Mouse (Mus musculus): ENCODE measurements around the gene Zic5. TPM values are rescaled to one million over a fixed set of nuclear protein-coding genes. Genes with fewer than 3 reads are reported as not detected.

The Zic5 gene
- polyA plus RNA-seq, 1 experiment from 2014 or later = 0.20 TPM

DNA sequence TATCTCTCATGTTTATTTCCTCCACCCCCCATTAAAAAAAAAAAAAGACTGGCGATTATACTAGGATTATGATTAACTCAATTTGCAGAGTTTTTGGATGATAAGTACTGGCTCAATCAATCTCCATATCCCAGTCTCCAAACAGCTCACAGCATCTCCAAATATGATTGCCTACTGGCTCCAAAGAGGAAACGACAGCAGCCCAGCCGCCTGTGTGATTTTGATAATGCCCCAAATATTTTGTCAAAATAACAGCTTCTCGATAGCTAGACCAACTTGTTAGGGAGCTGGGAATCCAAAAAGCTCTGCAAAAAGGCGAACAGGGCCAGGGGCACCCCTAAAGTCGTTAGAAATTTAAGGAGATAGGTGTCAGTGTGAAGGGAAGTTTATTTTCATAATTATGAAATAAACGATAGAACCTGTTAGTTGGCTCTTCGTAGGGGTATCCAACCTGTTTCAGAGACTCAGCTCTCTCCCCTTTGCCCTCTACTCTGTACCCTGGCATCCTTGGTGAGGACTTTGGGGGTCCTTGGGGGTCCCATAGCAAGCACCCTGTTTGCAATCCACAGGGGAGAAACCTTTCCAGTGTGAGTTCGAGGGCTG, 12.6 kb upstream of the Zic5 start:
- H3K4me2 ChIP-seq = no peak overlapping the region
- no peak overlapping the region for H3K9ac ChIP-seq
- no peak for ATAC-seq (ENCODE audit: insufficient number of reproducible peaks, insufficient read depth, low FRiP score, low TSS enrichment, low read depth)
- H3K4me1 ChIP-seq = peaks cover 33% of the 10 kb centered on the region
- no peak overlapping the region for H3K27ac ChIP-seq
- no peaks in the 10 kb centered on the region for H3K36me3 ChIP-seq
- H3K4me3 ChIP-seq = peak overlapping the region; percentile 10; the same call in 1 of the 2 replicates
- H3K27me3 ChIP-seq = peaks cover 94% of the 10 kb centered on the region
- WGBS = 2% methylated on average over 9 of the region's 9 CpGs
- no peaks in the 10 kb centered on the region for H3K9me3 ChIP-seq

DNA sequence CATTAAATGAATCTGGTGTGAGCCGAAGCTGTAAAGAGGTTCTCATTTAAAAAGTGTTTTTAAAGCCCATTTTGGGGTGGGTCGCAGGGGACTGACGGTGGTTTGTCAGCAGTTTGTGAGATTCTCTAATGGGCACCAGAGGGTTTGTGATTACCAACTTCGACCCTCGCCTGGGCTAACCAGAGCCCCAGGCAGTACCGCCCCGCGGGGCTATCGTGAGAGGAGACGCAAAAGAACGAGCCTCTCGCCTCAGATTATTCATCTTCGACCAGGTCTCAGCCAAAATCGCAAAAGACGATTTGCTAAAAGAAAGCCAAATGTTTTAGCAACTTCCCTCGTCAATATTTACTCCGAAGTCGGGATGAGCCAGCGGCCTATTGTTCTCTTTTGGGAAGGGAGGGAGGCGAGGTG, 11.8 kb upstream of the Zic5 start:
- H3K9me3 ChIP-seq = no peaks in the 10 kb centered on the region
- no peaks in the 10 kb centered on the region for H3K36me3 ChIP-seq
- peaks cover 94% of the 10 kb centered on the region for H3K27me3 ChIP-seq
- H3K4me3 ChIP-seq = no peak overlapping the region
- H3K4me1 ChIP-seq = peaks cover 33% of the 10 kb centered on the region
- H3K4me2 ChIP-seq = no peak overlapping the region
- H3K27ac ChIP-seq = no peak overlapping the region
- H3K9ac ChIP-seq = no peak overlapping the region
- no peak for ATAC-seq (ENCODE audit: insufficient number of reproducible peaks, insufficient read depth, low FRiP score, low TSS enrichment, low read depth)
- WGBS = under 1% methylated on average over 20 of the region's 20 CpGs

DNA sequence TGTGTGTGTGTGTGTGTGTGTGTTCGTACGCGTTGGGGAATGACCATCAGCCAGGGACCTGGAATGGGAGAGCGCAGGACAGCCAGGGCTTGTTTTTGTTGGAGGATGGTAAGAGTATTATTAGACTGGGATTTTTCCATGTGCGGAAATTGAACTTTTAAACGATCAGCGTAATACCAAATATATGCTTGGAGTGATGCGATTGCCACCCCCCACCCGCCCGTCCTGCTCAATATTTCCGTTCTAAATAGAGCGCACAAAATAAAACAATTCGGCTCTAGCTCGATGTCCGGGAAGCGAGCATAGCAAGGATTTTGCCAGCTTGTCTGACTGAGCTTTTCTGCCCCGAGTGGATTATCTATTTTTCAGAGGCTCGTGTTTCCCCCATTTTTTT, 11.3 kb upstream of the Zic5 start:
- no peak overlapping the region for H3K27ac ChIP-seq
- WGBS = under 1% methylated on average over 18 of the region's 18 CpGs
- peaks cover 94% of the 10 kb centered on the region for H3K27me3 ChIP-seq
- no peak for ATAC-seq (ENCODE audit: insufficient number of reproducible peaks, insufficient read depth, low FRiP score, low TSS enrichment, low read depth)
- H3K9me3 ChIP-seq = no peaks in the 10 kb centered on the region
- H3K4me3 ChIP-seq = peak overlapping the region; percentile 46; the same call in 1 of the 2 replicates
- H3K4me2 ChIP-seq = no peak overlapping the region
- no peak overlapping the region for H3K9ac ChIP-seq
- H3K36me3 ChIP-seq = no peaks in the 10 kb centered on the region
- peaks cover 33% of the 10 kb centered on the region for H3K4me1 ChIP-seq

DNA sequence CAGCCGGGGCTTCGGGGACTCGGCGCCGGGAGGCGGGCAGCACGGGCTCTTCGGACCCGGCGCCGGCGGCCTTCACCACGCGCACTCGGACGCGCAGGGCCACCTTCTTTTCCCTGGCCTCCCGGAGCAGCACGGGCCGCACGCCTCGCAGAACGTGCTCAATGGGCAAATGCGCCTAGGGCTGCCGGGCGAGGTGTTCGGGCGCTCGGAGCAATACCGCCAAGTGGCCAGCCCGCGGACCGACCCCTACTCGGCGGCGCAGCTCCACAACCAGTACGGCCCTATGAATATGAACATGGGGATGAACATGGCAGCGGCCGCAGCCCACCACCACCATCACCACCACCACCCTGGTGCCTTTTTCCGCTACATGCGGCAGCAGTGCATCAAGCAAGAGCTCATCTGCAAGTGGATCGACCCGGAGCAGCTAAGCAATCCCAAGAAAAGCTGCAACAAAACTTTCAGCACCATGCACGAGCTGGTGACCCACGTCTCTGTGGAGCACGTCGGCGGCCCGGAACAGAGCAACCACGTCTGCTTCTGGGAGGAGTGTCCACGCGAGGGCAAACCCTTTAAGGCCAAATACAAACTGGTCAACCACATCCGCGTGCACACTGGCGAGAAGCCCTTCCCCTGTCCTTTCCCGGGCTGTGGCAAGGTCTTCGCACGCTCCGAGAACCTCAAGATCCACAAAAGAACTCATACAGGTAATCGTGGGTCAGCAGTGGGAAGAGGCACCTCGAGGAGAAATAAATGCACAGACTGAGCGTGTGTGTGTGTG, 10.8 kb upstream of the Zic5 start:
- H3K36me3 ChIP-seq = no peaks in the 10 kb centered on the region
- H3K27me3 ChIP-seq = peaks cover 94% of the 10 kb centered on the region
- peak overlapping the region; percentile 46 for H3K4me3 ChIP-seq
- H3K27ac ChIP-seq = no peak overlapping the region
- H3K9me3 ChIP-seq = no peaks in the 10 kb centered on the region
- peaks cover 33% of the 10 kb centered on the region for H3K4me1 ChIP-seq
- H3K9ac ChIP-seq = peak overlapping the region; percentile 55; the same call in 1 of the 2 replicates
- H3K4me2 ChIP-seq = peak overlapping the region; percentile 70
- no peak for ATAC-seq (ENCODE audit: insufficient number of reproducible peaks, insufficient read depth, low FRiP score, low TSS enrichment, low read depth)
- under 1% methylated on average over 62 of the region's 62 CpGs for WGBS

DNA sequence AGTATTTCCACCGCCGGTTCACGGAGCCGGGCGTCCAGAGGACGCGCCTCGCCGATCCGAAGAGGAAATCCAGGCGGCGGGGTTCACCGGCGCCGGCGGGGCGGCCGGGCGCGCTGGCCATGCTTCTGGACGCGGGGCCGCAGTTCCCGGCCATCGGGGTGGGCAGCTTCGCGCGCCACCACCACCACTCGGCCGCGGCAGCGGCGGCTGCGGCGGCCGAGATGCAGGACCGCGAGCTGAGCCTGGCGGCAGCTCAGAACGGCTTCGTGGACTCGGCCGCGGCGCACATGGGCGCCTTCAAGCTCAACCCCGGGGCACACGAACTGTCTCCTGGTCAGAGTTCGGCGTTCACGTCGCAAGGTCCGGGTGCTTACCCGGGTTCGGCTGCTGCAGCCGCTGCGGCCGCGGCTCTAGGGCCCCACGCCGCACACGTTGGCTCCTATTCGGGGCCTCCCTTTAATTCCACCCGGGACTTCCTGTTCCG, 10.1 kb upstream of the Zic5 start:
- under 1% methylated on average over 65 of the region's 65 CpGs for WGBS

DNA sequence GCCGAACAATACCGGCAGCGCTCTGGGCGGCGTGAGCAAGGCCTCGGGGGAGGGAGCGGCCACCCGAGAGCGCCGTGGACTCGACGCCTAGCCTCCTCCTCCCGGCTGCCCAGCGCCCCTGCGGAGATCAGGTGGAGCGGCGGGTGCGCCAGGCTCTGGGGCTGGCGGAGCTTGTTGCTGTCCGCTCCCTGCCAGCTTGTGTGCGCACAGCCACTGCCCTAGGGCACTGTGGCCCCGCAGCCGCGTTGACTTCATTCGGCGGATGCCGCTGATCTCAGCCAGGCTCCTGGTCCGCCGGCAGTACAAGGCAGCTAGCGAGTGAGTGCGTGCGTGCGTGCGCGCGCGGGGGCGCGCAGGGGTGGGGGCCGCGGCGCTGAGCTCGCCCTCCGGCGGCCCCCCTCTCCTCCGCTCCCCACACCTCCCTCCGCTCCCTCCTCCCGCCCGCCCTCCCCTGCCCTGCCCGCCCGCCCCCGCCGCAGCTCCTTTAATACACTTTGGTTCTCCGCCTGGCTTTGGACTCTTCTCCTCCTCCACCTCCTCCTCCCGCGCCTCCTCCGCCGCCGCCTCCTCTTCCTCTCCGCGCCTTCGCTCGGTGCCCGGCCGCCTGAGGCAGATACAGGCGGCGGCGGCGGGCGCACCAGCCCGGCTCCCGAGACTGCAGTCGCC, 9.5 kb upstream of the Zic5 start, which contains the start of gene Zic2:
TSS of gene Zic2 (plus strand) at position 545 of the 666 bp plus-strand sequence.
- Histone ChIP-seq H3K27me3 (peaks cover 94% of the 10 kb centered on the region), H3K4me1 (peaks cover 33% of the 10 kb centered on the region), H3K9ac (peak within 1 kb of the TSS; percentile 55), H3K27ac (no peak within 1 kb of the TSS), H3K36me3 (no peaks in the 10 kb centered on the region), H3K9me3 (no peaks in the 10 kb centered on the region), H3K4me3 (peak within 1 kb of the TSS; percentile 46), H3K4me2 (peak within 1 kb of the TSS; percentile 70)
- peak; percentile 56 for ATAC-seq (ENCODE audit: insufficient number of reproducible peaks, insufficient read depth, low FRiP score, low TSS enrichment, low read depth)
- under 1% methylated on average over 43 of the region's 73 CpGs for WGBS

More for the DNA sequence above, 10.1 kb upstream of the Zic5 start:
- Histone ChIP-seq H3K36me3 (no peaks in the 10 kb centered on the region), H3K9me3 (no peaks in the 10 kb centered on the region), H3K4me1 (peaks cover 33% of the 10 kb centered on the region), H3K27ac (no peak overlapping the region), H3K4me2 (peak overlapping the region; percentile 70), H3K27me3 (peaks cover 94% of the 10 kb centered on the region), H3K4me3 (peak overlapping the region; percentile 46), H3K9ac (peak overlapping the region; percentile 55)
- no peak for ATAC-seq (ENCODE audit: insufficient number of reproducible peaks, insufficient read depth, low FRiP score, low TSS enrichment, low read depth)

DNA sequence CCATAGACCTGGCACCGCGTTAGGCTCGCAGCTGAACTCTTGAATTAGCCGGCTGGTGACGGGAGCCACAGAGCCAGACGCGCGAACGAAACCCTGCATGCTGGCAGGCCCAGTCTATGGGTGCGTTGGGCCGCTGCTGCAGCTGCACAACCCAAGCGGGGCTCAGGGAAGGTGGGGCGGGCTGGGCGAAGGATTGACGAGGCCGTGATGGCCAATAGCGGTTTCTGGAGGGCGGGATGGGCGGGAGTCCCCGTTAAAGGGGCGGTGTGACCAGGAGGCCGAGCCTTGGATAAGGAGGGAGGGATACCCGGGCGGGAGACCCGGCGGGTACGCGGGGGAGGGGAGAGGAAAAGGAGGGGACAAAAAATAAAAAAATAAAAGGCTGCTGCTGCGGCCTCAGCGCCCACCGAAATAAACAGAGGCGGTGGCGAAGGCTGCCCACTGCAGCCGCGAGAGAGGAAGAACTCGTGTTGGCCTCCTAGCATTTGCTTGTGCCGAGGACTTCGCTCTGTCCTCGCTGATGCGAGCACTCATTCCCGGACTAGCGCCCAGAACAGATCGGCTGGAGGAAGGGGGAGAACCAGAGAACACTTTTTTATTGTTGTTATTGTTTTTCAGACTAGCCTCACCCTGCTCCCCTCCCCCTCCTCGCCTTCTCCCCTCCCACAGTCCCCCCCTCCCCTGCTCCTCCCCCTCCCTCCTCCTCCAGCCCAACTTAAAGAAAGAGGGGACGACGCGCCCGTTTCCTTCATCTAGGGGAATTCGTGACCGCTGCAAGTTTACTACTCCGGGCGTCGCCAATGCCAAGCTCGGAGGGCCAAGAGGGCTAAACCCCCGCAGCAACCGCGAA, 8.8 kb upstream of the Zic5 start:
- 0 out of 2 replicates have a peak, but pooled peaks have one; percentile 4 for ATAC-seq (ENCODE audit: insufficient number of reproducible peaks, insufficient read depth, low FRiP score, low TSS enrichment, low read depth)
- peaks cover 33% of the 10 kb centered on the region for H3K4me1 ChIP-seq
- H3K27ac ChIP-seq = no peak overlapping the region
- 0 out of 2 replicates have a peak overlapping the region, but pooled peaks have one; percentile 32 for H3K9ac ChIP-seq
- H3K4me2 ChIP-seq = peak overlapping the region; percentile 70
- H3K4me3 ChIP-seq = peak overlapping the region; percentile 46
- H3K27me3 ChIP-seq = peaks cover 99% of the 10 kb centered on the region
- WGBS = under 1% methylated on average over 57 of the region's 57 CpGs
- no peaks in the 10 kb centered on the region for H3K36me3 ChIP-seq
- H3K9me3 ChIP-seq = no peaks in the 10 kb centered on the region

DNA sequence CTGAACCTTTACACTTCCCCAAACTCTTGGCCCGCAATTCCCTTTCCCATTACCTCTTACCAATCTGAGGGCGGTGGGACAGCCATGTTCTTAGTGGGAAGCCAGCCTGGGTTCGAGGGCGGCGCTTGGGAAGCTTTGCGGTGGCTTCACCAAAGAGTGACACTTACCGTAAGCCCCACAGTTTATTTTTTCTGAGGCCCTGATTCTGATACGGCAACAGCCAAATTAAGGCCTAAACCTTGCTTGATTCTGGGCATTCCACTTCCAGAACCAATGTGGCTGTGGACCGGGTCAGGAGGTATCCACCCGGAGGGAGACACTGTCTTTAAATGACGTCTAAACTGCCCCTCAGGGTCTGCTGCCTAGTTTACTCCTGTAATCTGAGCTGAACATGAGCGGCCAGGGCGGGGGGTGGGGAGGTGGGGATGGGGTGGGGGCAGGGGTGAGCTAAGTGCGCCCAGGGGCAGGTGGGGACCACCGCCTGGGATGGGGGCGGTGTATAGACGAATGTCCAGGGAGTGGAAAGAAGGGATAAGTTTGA, 7.8 kb upstream of the Zic5 start:
- Histone ChIP-seq H3K4me2 (no peak overlapping the region), H3K36me3 (no peaks in the 10 kb centered on the region), H3K27ac (no peak overlapping the region), H3K9me3 (no peaks in the 10 kb centered on the region), H3K9ac (no peak overlapping the region), H3K27me3 (peaks cover 100% of the 10 kb centered on the region), H3K4me1 (peaks cover 28% of the 10 kb centered on the region), H3K4me3 (no peak overlapping the region)
- no peak for ATAC-seq (ENCODE audit: insufficient number of reproducible peaks, insufficient read depth, low FRiP score, low TSS enrichment, low read depth)
- under 1% methylated on average over 17 of the region's 17 CpGs for WGBS

DNA sequence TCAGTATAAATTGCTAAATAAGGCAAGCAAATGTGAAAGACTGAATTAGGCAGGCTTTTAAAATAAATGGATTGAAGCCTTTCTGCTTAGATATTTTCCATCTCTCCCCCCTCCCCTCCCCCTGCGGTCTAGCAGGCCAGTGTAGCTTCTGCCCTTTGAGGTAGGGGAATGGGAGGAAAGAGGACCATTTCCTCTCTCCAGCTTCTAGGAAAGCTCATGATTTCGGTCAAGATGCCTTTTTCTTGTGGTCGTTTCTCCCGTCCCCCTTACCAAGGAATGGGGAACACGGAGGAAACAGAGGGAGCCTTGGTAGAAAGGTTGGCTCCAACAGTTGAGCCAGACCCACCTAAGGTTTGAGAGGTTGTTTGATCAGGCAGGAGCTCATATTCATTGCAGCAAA, 7.2 kb upstream of the Zic5 start:
- Histone ChIP-seq H3K27me3 (peaks cover 100% of the 10 kb centered on the region), H3K4me1 (peaks cover 28% of the 10 kb centered on the region), H3K4me2 (no peak overlapping the region), H3K4me3 (no peak overlapping the region), H3K36me3 (no peaks in the 10 kb centered on the region), H3K27ac (no peak overlapping the region), H3K9me3 (no peaks in the 10 kb centered on the region), H3K9ac (no peak overlapping the region)
- ATAC-seq (ENCODE audit: insufficient number of reproducible peaks, insufficient read depth, low FRiP score, low TSS enrichment, low read depth) = no peak
- WGBS = 3% methylated on average over 5 of the region's 5 CpGs

DNA sequence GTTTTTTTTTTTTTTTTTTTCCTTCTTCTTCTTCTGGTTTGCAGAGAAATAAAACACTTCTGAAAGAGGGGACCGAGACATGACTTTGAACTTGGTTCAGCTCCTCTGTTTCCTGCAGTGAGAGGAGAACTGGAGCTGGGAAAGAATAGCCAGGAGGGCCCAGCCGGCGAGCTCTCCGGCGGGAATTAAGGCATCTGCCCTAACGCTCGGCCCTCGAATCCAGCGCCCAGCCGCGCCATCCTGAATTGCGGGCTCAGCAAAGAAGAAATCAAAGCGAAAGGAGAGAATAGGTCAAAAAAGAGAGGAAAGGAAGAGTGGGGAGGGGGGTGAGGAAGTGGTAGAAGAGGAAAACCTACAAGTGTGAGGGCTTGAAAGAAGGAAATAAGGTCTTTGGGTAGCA, 6.7 kb upstream of the Zic5 start:
- Histone ChIP-seq H3K4me3 (no peak overlapping the region), H3K9me3 (no peaks in the 10 kb centered on the region), H3K4me1 (peaks cover 28% of the 10 kb centered on the region), H3K27ac (no peak overlapping the region), H3K4me2 (no peak overlapping the region), H3K36me3 (no peaks in the 10 kb centered on the region), H3K27me3 (peaks cover 100% of the 10 kb centered on the region), H3K9ac (no peak overlapping the region)
- ATAC-seq (ENCODE audit: insufficient number of reproducible peaks, insufficient read depth, low FRiP score, low TSS enrichment, low read depth) = no peak
- under 1% methylated on average over 13 of the region's 13 CpGs for WGBS
